Mouse (Mus musculus): ENCODE data around the gene Akt1s1.

Gene Akt1s1

GRCm38 (mm10) chr7:44848561-44849415, at the start of gene Akt1s1, which contains the start of gene Tbc1d17:
Gene Akt1s1, plus strand, starts transcription at chr7:44848991.
Gene Tbc1d17, minus strand, starts transcription at chr7:44849079.
- DNase-seq, result peak; percentile 98

GRCm38 (mm10) chr7:44808927-44809326, 39.9 kb upstream of the Akt1s1 start:
- DNase-seq, result no peak

- no peak for DNase-seq
Observed at GRCm38 (mm10) chr7:44809466-44809865, 39.3 kb upstream of the Akt1s1 start.

- no peak for DNase-seq
Observed at GRCm38 (mm10) chr7:44810365-44810764, 38.4 kb upstream of the Akt1s1 start.

- DNase-seq, result no peak
Observed at GRCm38 (mm10) chr7:44810819-44811557, 37.8 kb upstream of the Akt1s1 start.

GRCm38 (mm10) chr7:44812651-44813325, 36.0 kb upstream of the Akt1s1 start:
- no peak for DNase-seq

- no peak for DNase-seq
Observed at GRCm38 (mm10) chr7:44813985-44814384, 34.8 kb upstream of the Akt1s1 start.

- DNase-seq, result no peak
Observed at GRCm38 (mm10) chr7:44814423-44814822, 34.4 kb upstream of the Akt1s1 start.

GRCm38 (mm10) chr7:44814952-44815553, 33.7 kb upstream of the Akt1s1 start:
- DNase-seq, result no peak

DNA sequence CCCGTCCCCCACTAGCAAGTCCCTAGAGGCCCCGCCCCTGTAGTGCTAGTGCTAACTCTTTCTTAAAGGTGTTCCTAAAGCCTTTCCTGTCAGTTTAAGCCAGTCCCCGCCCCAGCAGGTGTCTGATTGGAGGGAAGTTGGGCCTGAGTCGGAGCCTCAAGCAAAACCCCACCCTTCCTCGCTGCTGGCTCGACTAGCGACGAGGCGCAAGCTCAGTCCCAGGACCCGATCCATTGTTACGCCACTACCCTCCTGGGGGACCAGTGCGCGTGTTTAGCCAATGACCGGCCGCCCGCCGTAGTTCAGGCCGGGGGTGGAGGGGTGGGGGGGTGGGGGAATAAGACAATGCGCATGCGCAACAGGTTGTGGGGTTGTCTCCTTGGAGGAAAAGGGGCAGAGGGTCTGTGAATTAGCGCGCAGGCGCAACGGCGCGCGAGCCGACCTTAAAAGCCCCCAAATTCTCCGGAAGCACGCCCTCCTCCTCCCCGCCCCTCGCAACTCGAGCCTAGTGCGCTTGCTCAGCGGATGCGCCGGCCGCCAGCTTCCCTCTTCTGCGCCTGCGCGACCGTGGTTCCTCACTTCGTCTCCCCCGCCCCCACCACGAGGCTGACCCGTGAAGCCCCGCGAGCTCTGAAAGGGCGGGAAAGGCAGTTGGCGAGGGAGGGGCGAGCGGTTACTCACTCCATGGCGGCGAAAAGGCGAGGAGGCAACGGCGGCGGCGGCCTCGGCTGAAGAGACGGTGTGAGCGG, 32.9 kb upstream of the Akt1s1 start, which contains the start of the genes Nup62 and Il4i1:
Gene Nup62, plus strand, starts transcription at position 368 of the 749 bp plus-strand sequence.
Gene Il4i1, plus strand, starts transcription at position 667 of the 749 bp plus-strand sequence.
- DNase-seq, result peak; percentile 100

DNA sequence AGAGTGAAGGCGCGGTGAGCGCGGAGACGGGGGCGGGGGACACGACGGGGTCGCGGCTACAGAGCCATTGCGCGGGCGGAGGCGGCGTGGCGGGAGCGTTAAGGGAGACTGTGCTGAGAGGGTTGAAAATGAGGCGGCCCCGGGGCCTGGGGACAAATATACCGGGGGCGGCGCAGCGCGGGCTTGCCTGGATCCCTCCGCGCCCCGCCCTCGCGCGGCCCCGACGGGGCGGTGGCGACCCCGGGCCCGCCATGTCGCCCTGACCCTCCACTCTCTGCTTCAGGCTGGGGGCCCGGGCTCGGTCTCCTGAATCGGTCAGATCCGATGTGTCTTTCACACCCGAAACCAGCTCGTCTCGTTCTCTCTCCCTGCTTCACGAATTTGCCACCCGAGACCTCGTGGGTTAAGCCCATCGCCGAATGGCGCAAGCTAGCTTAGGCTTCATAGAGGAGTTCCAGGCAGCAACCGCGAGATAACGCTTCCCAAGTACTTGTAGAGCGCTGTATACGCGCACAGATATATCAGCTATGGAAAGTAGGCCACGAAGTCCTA, 32.2 kb upstream of the Akt1s1 start, which contains the start of gene Atf5:
Gene Atf5, minus strand, starts transcription at position 189 of the 552 bp plus-strand sequence.
- DNase-seq, result no peak

GRCm38 (mm10) chr7:44817441-44817840, 31.4 kb upstream of the Akt1s1 start:
- no peak for DNase-seq

- DNase-seq, result no peak
Observed at GRCm38 (mm10) chr7:44818164-44818563, 30.6 kb upstream of the Akt1s1 start.

GRCm38 (mm10) chr7:44818751-44819235, 30.0 kb upstream of the Akt1s1 start:
- peak; percentile 4 for DNase-seq

GRCm38 (mm10) chr7:44819391-44819790, 29.4 kb upstream of the Akt1s1 start:
- DNase-seq, result peak; percentile 0

- DNase-seq, result peak; percentile 1
Observed at GRCm38 (mm10) chr7:44819863-44820262, 28.9 kb upstream of the Akt1s1 start.

- no peak for DNase-seq
Observed at GRCm38 (mm10) chr7:44820525-44820924, 28.3 kb upstream of the Akt1s1 start.

DNA sequence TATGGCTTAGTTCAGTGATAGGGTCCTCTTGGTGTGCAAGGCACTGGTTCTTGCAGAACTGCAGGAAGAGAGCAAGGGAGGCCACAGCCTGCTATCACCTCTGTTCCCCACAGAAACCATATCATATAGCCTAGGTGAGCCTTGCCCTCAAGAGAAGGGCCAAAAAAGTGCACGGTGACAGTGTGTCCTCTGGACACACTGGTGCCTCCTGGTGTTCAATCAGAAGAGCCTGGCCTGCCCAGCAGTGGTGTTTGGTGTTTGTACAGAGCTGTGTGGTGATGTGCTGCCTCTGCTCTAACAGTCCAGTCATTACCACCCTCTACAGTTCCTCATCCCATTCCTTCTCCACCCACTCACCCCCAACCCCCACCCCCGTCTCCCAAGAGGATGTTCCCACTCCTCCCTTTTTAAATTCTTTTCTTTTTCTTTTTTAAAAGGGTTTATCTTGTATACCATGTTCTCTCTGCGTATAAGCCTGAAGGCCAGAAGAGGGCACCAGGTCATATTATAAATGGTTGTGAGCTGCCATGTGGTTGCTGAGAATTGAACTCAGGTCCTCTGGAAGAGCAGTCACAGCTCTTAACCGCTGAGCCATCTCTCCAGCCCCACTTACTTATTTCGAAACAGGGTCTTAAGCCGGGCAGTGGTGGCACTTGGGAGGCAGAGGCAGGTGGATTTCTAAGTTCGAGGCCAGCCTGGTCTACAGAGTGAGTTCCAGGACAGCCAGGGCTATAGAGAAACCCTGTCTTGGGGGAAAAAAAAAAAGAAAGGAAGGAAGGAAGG, 26.9 kb upstream of the Akt1s1 start:
- DNase-seq, result no peak

DNA sequence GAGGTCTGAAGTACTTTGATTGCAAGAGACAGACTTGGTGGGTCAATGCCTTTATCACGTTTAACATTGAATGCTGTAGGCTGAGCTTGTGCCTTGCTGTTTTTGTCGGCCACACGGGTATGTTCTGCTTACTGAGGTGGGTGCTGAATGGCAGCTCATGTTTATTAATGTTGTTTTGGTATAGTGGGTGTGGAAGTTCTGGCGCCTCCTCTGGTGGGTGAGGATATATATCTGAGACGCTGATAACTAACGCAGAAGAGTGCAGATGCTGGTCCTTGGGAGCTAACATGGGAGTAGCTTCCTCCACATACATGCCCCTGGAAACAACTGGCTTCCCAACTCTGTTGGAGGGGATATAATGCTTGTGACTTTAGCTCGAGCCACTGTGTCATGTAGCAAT, 25.4 kb upstream of the Akt1s1 start:
- DNase-seq, result no peak

GRCm38 (mm10) chr7:44824872-44825271, 23.9 kb upstream of the Akt1s1 start:
- DNase-seq, result peak; percentile 84
